Mouse (Mus musculus): ENCODE results near the gene Kctd13. TPM values are rescaled to one million over a fixed set of nuclear protein-coding genes. Genes with fewer than 3 reads are reported as not detected.
"Not testable (repeated sequence)": the region's sequence is repeated elsewhere in the genome, so short reads cannot be mapped to it uniquely, and the experiment has no call there.

Kctd13 gene
- polyA plus RNA-seq (2016; fragmentation: Nextera tagmentation; extraction: Ambion mirVana) = 45.3 and 46.4 TPM in 2 replicates

DNA sequence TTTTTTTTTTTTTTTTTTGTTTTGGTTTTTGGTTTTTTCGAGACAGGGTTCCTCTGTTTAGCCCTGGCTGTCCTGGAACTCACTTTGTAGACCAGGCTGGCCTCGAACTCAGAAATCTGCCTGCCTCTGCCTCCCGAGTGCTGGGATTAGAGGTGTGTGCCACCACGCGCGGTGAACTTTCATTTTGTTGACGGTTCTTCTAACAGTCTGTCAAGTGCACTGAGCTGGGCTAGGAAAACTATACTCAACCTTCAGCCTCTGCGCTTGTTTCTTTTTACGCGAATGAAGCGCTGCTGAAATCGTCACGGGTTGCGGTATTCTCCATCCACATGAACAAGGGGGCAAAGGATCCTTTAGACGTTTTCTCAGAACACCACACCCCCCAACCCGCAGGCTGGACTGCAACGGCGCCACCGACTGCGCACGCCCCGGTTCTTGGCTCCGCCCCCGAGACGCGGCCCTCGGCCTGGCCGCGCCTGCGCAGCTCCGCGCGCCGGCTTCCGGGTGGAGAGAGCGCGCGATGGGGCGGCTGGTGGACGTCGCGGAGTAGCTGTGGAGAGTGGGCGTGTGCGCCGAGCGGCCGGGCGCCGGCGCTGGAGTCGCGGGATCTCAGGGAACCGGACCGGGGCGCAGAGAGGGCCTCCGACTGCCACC is at the start of gene Kctd13:
Gene Kctd13 (plus strand): TSS at position 496 of the 654 bp plus-strand sequence.
- peaks cover 22% of the 10 kb centered on the region for H3K4me1 ChIP-seq

DNA sequence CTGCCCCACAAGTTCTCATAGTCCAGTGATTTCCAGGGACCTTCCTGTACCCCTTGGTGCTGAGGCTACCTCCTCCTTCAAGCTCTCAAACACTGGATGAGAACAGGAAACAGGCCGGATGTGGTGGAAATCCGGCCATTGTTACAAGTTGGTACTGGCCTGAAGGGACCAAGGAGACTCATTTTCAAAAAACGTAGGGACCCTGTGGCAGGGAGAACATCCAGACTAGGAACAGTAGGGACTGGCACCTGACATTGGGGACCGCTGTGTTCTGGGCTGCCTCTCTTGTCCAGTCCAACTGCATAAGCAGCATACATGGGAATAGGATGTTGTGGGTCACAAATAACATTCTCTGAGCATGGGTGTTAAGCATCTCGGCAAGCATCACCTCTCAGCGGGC is 47.6 kb upstream of the Kctd13 start:
- Histone ChIP-seq H3K4me1 (peaks cover 37% of the 10 kb centered on the region), H3K9me3 (no peaks in the 10 kb centered on the region), H3K9ac (peak overlapping the region; percentile 94; the same call in 1 of the 2 replicates), H3K27ac (no peak overlapping the region), H3K4me2 (peak overlapping the region; percentile 99), H3K27me3 (no peaks in the 10 kb centered on the region), H3K36me3 (replicated peaks) (peaks cover 45% of the 10 kb centered on the region), H3K4me3 (replicated peaks) (peak overlapping the region; percentile 78; the same call in 1 of the 2 replicates)
- ATAC-seq (ENCODE audit: low FRiP score) = no peak
- WGBS = 83% methylated on average over 6 of the region's 6 CpGs

More for the DNA sequence above, at the start of gene Kctd13:
- Histone ChIP-seq H3K4me2 (peak within 1 kb of the TSS; percentile 89), H3K4me3 (replicated peaks) (peak within 1 kb of the TSS; percentile 88), H3K36me3 (replicated peaks) (peaks cover 24% of the 10 kb centered on the region), H3K9ac (peak within 1 kb of the TSS; percentile 91), H3K9me3 (no peaks in the 10 kb centered on the region), H3K27me3 (no peaks in the 10 kb centered on the region), H3K27ac (peak within 1 kb of the TSS; percentile 83)
- 4% methylated on average over 56 of the region's 56 CpGs for WGBS
- peak; percentile 96 for ATAC-seq (ENCODE audit: low FRiP score)

DNA sequence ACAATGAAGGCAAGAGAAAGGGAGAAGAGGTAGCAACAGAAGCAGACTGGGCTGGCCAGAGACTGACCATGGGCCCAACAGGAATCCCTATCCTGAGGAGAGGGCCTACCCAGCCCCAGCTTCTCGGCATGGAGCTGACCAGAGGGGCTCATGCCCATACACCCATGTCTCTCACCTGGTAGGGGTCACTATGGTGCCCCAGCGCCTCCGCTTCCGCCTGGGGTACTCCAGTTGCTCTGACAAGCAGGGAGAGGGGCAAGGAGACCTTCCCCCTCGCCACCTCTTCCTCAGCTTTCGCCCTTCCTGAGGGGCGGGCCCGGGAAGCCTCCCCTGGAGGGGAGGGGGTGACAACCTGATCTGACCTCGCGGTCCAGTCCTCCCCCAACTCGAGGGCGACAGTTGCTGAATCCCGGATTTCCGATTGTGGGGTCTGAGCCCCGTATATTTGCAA is 44.9 kb upstream of the Kctd13 start:
- H3K36me3 ChIP-seq (replicated peaks) = peaks cover 18% of the 10 kb centered on the region
- H3K9me3 ChIP-seq = no peaks in the 10 kb centered on the region
- H3K9ac ChIP-seq = peak overlapping the region; percentile 94
- peak overlapping the region; percentile 99 for H3K4me2 ChIP-seq
- H3K27ac ChIP-seq = peak overlapping the region; percentile 95
- no peaks in the 10 kb centered on the region for H3K27me3 ChIP-seq
- peak overlapping the region; percentile 78 for H3K4me3 ChIP-seq (replicated peaks)
- no peak for ATAC-seq (ENCODE audit: low FRiP score)
- WGBS = under 1% methylated on average over 15 of the region's 15 CpGs
- H3K4me1 ChIP-seq = peaks cover 37% of the 10 kb centered on the region

DNA sequence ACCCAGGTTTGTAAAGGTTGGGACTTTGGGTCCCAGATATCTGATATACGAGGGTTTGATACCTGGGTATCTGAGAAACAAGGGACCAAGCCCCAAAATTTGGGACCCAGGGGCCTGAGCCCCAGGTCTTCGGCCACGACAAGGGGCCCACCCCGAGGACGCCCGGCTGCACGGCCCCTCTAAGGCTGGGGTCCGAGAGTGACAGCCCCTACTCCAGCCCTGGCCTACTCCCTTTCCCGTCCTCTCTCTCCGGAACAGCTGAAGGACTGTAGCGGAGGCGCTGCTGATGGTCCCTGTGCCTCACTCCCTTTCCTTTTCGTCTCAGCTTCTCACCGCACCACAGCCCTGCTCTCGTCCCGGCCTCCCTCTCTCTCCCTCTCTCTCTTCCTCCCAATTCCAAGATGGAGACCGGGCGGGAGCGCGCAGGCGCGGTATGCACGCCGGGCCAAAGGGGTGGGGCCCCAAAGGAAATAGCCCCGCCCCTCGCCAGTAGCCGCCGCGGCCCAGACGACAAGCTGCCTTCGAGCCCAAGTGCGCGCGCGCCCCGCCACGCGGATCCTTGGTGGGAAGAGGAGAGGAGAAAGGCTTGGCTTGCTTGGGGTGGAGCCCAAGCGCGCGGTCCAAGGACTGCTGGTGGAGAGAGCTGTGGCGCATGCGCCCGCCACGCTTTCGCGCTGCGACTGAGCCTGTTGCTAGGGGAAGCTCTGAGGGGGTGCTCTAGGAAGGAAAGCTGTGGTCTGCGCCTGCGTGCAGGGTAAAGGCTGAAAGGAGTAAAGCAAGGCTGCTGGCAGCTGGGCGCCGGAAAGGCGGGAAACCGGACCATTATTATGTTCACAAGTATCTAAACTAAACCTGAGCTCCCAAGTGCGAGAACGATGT is 44.2 kb upstream of the Kctd13 start, which contains the start of gene Taok2:
Gene Taok2 (minus strand): TSS at position 418 of the 879 bp plus-strand sequence.
- Histone ChIP-seq H3K4me2 (peak within 1 kb of the TSS; percentile 99), H3K9me3 (no peaks in the 10 kb centered on the region), H3K27ac (peak within 1 kb of the TSS; percentile 95), H3K9ac (peak within 1 kb of the TSS; percentile 94), H3K4me1 (peaks cover 37% of the 10 kb centered on the region), H3K4me3 (replicated peaks) (peak within 1 kb of the TSS; percentile 78), H3K36me3 (replicated peaks) (peaks cover 11% of the 10 kb centered on the region), H3K27me3 (no peaks in the 10 kb centered on the region)
- ATAC-seq (ENCODE audit: low FRiP score) = peak; percentile 98
- under 1% methylated on average over 56 of the region's 56 CpGs for WGBS

DNA sequence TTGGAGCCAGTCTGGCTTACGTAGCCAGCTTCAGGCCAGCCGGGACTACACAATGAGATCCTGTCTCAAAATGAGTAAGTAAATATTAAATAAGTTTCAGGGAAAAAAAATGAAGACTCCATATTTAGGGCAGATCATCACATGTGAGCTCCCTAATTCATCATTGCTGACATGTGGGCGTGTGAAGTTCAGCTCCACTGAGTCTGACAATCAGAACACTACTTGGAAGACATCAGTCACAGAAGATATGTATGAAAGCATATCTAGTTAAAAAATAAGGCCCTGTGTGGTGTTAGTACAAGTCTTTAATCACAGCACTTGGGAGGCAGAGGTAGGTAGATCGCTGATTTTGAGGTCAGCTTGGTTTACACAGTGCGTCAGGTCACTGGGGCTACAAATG is 41.4 kb upstream of the Kctd13 start:
- peaks cover 17% of the 10 kb centered on the region for H3K4me1 ChIP-seq
- H3K4me3 ChIP-seq (replicated peaks) = no peak overlapping the region
- no peak overlapping the region for H3K27ac ChIP-seq
- H3K9ac ChIP-seq = no peak overlapping the region
- H3K4me2 ChIP-seq = no peak overlapping the region
- H3K36me3 ChIP-seq (replicated peaks) = peaks cover 16% of the 10 kb centered on the region
- WGBS = 93% methylated on average over 5 of the region's 5 CpGs
- no peak for ATAC-seq (ENCODE audit: low FRiP score)
- no peaks in the 10 kb centered on the region for H3K9me3 ChIP-seq
- no peaks in the 10 kb centered on the region for H3K27me3 ChIP-seq

DNA sequence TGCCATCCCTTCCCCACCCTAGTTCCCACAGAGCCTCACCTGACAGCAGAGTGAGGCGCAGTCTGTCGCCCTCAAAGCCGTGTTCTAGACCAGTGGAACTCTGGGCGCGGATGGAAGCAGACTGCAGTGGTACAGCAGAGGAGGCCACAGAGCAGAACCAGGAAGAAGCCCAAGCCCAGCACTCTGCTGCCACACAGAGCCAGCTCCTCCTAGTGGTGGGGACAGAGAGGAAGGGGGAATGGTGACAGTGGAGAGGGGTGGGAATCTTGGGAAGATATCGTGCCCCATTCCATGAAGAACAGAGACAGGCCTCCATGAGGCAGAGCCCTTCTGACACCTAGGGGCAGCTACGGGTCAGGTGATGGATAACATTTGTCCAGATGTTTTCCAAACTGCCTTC is 39.8 kb upstream of the Kctd13 start:
- H3K9ac ChIP-seq = no peak overlapping the region
- 51% methylated on average over 7 of the region's 7 CpGs for WGBS
- peaks cover 16% of the 10 kb centered on the region for H3K36me3 ChIP-seq (replicated peaks)

DNA sequence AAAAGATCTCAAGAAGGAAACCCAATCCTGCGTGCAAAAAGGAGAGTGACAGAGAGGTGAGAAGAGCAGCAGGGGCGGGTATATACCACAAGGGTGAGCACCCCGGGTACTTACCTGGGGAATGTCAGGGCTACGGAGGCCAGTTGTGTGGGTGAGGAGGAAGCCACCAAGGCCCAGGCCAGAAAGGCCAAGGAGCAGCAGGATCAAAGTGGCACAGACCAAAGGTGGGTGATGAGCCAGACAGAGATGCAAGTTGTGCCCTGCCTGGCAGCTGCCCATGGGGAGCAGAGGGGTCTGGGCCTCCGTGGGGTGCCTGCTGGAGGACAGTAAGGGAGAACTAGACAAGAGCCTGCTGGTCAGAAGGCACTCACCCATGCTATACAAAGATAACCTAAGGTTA is 31.8 kb upstream of the Kctd13 start:
- Histone ChIP-seq H3K4me3 (replicated peaks) (no peak overlapping the region), H3K36me3 (replicated peaks) (0 out of 2 replicates have a peak, but pooled peaks cover under 1% of the 10 kb centered on the region), H3K4me2 (0 out of 2 replicates have a peak overlapping the region, but pooled peaks have one; percentile 74), H3K9me3 (no peaks in the 10 kb centered on the region), H3K9ac (peak overlapping the region; percentile 21; the same call in 1 of the 2 replicates), H3K4me1 (peaks cover 15% of the 10 kb centered on the region), H3K27ac (no peak overlapping the region), H3K27me3 (no peaks in the 10 kb centered on the region)
- no peak for ATAC-seq (ENCODE audit: low FRiP score)
- WGBS = 82% methylated on average over 5 of the region's 5 CpGs

More for the DNA sequence above, 39.8 kb upstream of the Kctd13 start:
- H3K4me2 ChIP-seq = no peak overlapping the region
- no peaks in the 10 kb centered on the region for H3K27me3 ChIP-seq
- no peak overlapping the region for H3K27ac ChIP-seq
- ATAC-seq (ENCODE audit: low FRiP score) = no peak
- H3K4me3 ChIP-seq (replicated peaks) = no peak overlapping the region
- H3K9me3 ChIP-seq = no peaks in the 10 kb centered on the region
- H3K4me1 ChIP-seq = peaks cover under 1% of the 10 kb centered on the region; the same call in 1 of the 2 replicates

DNA sequence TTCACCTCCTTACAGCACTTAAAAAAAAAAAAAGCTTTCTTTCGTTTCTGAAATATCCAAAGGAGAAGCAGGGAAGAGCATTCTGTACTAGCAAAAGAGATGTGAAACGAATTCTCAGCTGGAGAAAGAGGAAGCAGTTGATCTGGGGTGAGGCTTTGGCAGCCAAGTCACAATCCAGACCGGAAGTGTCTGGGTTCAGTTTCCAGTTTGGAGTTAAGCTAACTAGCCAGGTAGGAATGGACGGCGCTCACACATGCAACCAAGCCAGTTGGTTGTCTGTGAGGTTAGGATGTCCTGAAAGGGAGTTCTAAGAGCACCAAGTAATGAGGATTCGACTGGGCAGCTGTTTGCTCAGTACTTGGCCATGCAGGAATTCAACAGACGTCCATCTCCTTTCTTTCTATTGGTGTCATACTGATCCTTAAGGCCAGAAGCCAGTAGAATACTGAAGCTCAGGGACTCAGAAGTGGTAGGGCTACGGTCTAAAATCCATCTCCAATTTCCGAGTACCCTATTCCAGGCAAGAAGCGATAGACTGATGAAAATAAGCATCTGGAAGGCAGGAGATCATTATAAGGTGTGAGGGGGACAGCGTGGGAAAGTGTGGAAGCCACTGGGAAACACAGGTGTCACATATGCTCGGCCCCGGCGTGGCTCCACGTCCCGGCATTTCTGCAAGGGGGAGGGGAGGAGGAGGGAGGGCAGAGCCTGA is 31.1 kb upstream of the Kctd13 start:
- peak; percentile 49; the same call in 1 of the 2 replicates for ATAC-seq (ENCODE audit: low FRiP score)
- peak overlapping the region; percentile 74 for H3K4me2 ChIP-seq
- no peaks in the 10 kb centered on the region for H3K36me3 ChIP-seq (replicated peaks)
- H3K27ac ChIP-seq = peak overlapping the region; percentile 79
- WGBS = 27% methylated on average over 16 of the region's 16 CpGs
- H3K9me3 ChIP-seq = no peaks in the 10 kb centered on the region
- no peaks in the 10 kb centered on the region for H3K27me3 ChIP-seq
- H3K4me3 ChIP-seq (replicated peaks) = peak overlapping the region; percentile 62
- peaks cover 15% of the 10 kb centered on the region for H3K4me1 ChIP-seq
- peak overlapping the region; percentile 83 for H3K9ac ChIP-seq

DNA sequence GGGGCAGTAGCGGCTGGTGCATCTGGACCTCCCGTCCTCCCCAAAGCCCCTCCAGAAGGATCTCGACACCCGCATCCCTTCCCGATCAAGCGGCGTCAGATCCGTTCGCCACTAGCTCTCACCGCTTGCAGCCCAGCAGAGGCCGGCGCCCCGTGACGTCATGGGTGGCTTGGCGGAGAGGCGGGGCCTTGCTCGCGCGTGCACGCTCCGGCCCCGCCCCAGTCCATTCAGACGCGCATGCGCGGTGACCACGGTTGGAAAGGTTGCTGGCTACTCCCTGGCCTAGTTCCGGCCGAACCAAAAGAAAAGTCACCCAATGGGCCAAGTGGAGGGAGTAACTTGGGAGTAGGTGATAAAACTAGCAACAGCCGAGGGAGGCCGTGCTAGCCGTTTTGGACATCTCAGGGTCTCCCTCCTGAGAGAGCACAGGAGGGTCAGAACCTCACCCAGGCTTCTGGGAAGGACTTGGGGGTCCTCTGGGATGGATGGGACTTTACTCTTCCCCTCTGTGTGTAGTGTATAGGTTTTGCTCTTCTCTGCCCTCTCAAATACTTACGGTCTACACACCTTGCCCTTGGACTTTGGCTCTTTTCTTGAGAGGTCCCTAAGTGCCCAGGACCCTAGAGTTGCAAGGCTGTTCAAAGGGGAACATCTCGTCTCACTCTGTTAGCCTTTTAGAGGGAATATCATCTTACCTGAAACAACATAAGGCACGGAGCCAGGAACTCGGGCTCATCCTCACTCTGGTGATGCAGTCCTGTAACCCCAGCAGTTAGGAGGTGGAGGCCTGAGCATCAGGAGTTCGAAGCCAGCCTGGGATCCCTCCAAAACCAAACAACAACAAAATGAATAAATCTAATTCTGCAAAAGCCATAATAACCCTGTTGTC is 30.3 kb upstream of the Kctd13 start:
- Histone ChIP-seq H3K27ac (peak overlapping the region; percentile 79), H3K36me3 (replicated peaks) (no peaks in the 10 kb centered on the region)

DNA sequence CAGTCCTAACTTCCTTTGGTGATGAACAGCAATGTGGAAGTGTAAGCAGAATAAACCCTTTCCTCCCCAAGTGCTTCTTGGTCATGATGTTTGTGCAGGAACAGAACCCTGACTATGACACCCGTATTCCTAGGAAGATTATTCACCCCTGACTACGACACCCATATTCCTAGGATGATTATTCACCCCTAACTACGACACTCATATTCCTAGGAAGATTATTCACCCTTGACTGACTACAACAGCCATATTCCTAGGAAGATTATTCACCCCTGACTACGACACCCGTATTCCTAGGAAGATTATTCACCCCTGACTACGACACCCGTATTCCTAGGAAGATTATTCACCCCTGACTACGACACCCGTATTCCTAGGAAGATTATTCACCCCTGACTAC is 28.9 kb upstream of the Kctd13 start:
- not testable (repeated sequence) for H3K4me2 ChIP-seq; H3K9ac ChIP-seq; H3K4me3 ChIP-seq (replicated peaks); H3K36me3 ChIP-seq (replicated peaks); H3K27ac ChIP-seq; H3K9me3 ChIP-seq; ATAC-seq (ENCODE audit: low FRiP score); H3K27me3 ChIP-seq
- peaks cover 15% of the 10 kb centered on the region for H3K4me1 ChIP-seq
- 95% methylated on average over 8 of the region's 9 CpGs for WGBS

More for the DNA sequence above, 30.3 kb upstream of the Kctd13 start:
- peak overlapping the region; percentile 83 for H3K9ac ChIP-seq
- H3K4me3 ChIP-seq (replicated peaks) = peak overlapping the region; percentile 62
- 12% methylated on average over 37 of the region's 37 CpGs for WGBS
- no peaks in the 10 kb centered on the region for H3K9me3 ChIP-seq
- peaks cover 15% of the 10 kb centered on the region for H3K4me1 ChIP-seq
- H3K4me2 ChIP-seq = peak overlapping the region; percentile 74
- H3K27me3 ChIP-seq = no peaks in the 10 kb centered on the region
- peak; percentile 97 for ATAC-seq (ENCODE audit: low FRiP score)

DNA sequence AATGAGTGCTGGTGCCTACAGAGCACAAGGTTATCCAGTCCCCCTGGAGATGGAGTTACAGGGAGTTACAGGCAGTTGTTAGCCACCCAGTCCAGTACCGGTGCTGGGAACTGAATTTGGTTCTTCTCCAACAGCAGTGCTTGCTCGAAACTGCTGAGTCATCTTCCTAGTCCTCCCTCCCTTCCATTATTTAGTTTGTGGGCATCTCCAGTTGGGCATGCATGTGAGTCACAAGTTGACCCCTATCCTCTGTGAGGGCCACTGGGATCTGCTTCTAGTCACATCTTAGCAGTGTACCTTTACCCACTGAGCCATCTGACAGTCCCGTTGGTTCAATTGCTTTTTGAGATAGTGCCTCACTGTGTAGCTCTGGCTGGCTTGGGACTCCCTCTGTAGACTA is 23.1 kb upstream of the Kctd13 start:
- no peak overlapping the region for H3K27ac ChIP-seq
- no peaks in the 10 kb centered on the region for H3K36me3 ChIP-seq (replicated peaks)
- H3K4me1 ChIP-seq = no peaks in the 10 kb centered on the region
- H3K9me3 ChIP-seq = no peaks in the 10 kb centered on the region
- no peak overlapping the region for H3K4me3 ChIP-seq (replicated peaks)
- H3K9ac ChIP-seq = no peak overlapping the region
- ATAC-seq (ENCODE audit: low FRiP score) = no peak
- WGBS = 81% methylated on average over 3 of the region's 3 CpGs
- H3K4me2 ChIP-seq = no peak overlapping the region
- H3K27me3 ChIP-seq = no peaks in the 10 kb centered on the region

Data from forebrain, embryonic 12.5 days (tissue).